Mouse (Mus musculus): ENCODE measurements at regions not wholly inside any gene's neighbourhood (a gene's known extent, or its start where the extent isn't known, plus 50 kb on each side); places are given as distances from the start of the nearest gene placed in this dataset.

GRCm38 (mm10) chr6:13305873-13306272, 81.1 kb upstream of the Vwde start:
- no peak for ATAC-seq (ENCODE audit: extremely low read depth, insufficient number of reproducible peaks, low FRiP score, low TSS enrichment)
- Histone ChIP-seq H3K9ac (no peak overlapping the region), H3K27me3 (replicated peaks) (no peaks in the 10 kb centered on the region), H3K4me1 (no peaks in the 10 kb centered on the region), H3K27ac (replicated peaks) (no peak overlapping the region), H3K36me3 (no peaks in the 10 kb centered on the region), H3K4me2 (no peak overlapping the region), H3K9me3 (no peaks in the 10 kb centered on the region), H3K4me3 (no peak overlapping the region)
- WGBS: 84% methylated on average over 5 of the region's 5 CpGs

GRCm38 (mm10) chr6:13298171-13298570, 73.4 kb upstream of the Vwde start:
- Histone ChIP-seq H3K4me3 (no peak overlapping the region), H3K4me1 (no peaks in the 10 kb centered on the region), H3K36me3 (no peaks in the 10 kb centered on the region), H3K4me2 (no peak overlapping the region), H3K27ac (replicated peaks) (no peak overlapping the region), H3K27me3 (replicated peaks) (no peaks in the 10 kb centered on the region), H3K9me3 (no peaks in the 10 kb centered on the region), H3K9ac (no peak overlapping the region)
- ATAC-seq (ENCODE audit: extremely low read depth, insufficient number of reproducible peaks, low FRiP score, low TSS enrichment): no peak
- 82% methylated on average over 3 of the region's 3 CpGs for WGBS

GRCm38 (mm10) chr6:13297110-13297509, 72.3 kb upstream of the Vwde start:
- H3K9ac ChIP-seq: no peak overlapping the region
- no peaks in the 10 kb centered on the region for H3K9me3 ChIP-seq
- H3K27ac ChIP-seq (replicated peaks): no peak overlapping the region
- no peaks in the 10 kb centered on the region for H3K4me1 ChIP-seq
- H3K4me2 ChIP-seq: no peak overlapping the region
- H3K36me3 ChIP-seq: no peaks in the 10 kb centered on the region
- WGBS: 68% methylated on average over 3 of the region's 3 CpGs
- no peak for ATAC-seq (ENCODE audit: extremely low read depth, insufficient number of reproducible peaks, low FRiP score, low TSS enrichment)
- no peak overlapping the region for H3K4me3 ChIP-seq
- no peaks in the 10 kb centered on the region for H3K27me3 ChIP-seq (replicated peaks)

GRCm38 (mm10) chr6:13296041-13296440, 71.3 kb upstream of the Vwde start:
- Histone ChIP-seq H3K9me3 (no peaks in the 10 kb centered on the region), H3K9ac (no peak overlapping the region), H3K27ac (replicated peaks) (no peak overlapping the region), H3K27me3 (replicated peaks) (no peaks in the 10 kb centered on the region), H3K4me1 (no peaks in the 10 kb centered on the region), H3K4me2 (no peak overlapping the region), H3K4me3 (no peak overlapping the region), H3K36me3 (no peaks in the 10 kb centered on the region)
- WGBS: 79% methylated on average over 2 of the region's 2 CpGs
- no peak for ATAC-seq (ENCODE audit: extremely low read depth, insufficient number of reproducible peaks, low FRiP score, low TSS enrichment)

GRCm38 (mm10) chr6:13294393-13294792, 69.6 kb upstream of the Vwde start:
- Histone ChIP-seq H3K9me3 (no peaks in the 10 kb centered on the region), H3K4me1 (no peaks in the 10 kb centered on the region), H3K27ac (replicated peaks) (no peak overlapping the region), H3K36me3 (no peaks in the 10 kb centered on the region), H3K27me3 (replicated peaks) (no peaks in the 10 kb centered on the region), H3K4me3 (no peak overlapping the region), H3K4me2 (no peak overlapping the region), H3K9ac (no peak overlapping the region)
- no peak for ATAC-seq (ENCODE audit: extremely low read depth, insufficient number of reproducible peaks, low FRiP score, low TSS enrichment)
- 63% methylated on average over 4 of the region's 4 CpGs for WGBS

GRCm38 (mm10) chr6:13288500-13288899, 63.7 kb upstream of the Vwde start:
- ATAC-seq (ENCODE audit: extremely low read depth, insufficient number of reproducible peaks, low FRiP score, low TSS enrichment): peak; percentile 46; the same call in 1 of the 2 replicates
- no peaks in the 10 kb centered on the region for H3K27me3 ChIP-seq (replicated peaks)
- 19% methylated on average over 1 of the region's 1 CpGs for WGBS
- peak overlapping the region; percentile 67 for H3K27ac ChIP-seq (replicated peaks)
- no peak overlapping the region for H3K9ac ChIP-seq
- no peak overlapping the region for H3K4me3 ChIP-seq
- no peak overlapping the region; the same call in 1 of the 2 replicates for H3K4me2 ChIP-seq
- H3K36me3 ChIP-seq: no peaks in the 10 kb centered on the region
- H3K4me1 ChIP-seq: peaks cover 17% of the 10 kb centered on the region
- no peaks in the 10 kb centered on the region for H3K9me3 ChIP-seq

- 58% methylated on average over 4 of the region's 4 CpGs for WGBS
- ATAC-seq (ENCODE audit: extremely low read depth, insufficient number of reproducible peaks, low FRiP score, low TSS enrichment): no peak
- Histone ChIP-seq H3K9me3 (no peaks in the 10 kb centered on the region), H3K27ac (replicated peaks) (peak overlapping the region; percentile 67), H3K27me3 (replicated peaks) (no peaks in the 10 kb centered on the region), H3K36me3 (no peaks in the 10 kb centered on the region), H3K4me3 (no peak overlapping the region), H3K4me2 (no peak overlapping the region), H3K9ac (no peak overlapping the region), H3K4me1 (peaks cover 17% of the 10 kb centered on the region)
Observed at GRCm38 (mm10) chr6:13287812-13288211, 63.0 kb upstream of the Vwde start.

- 0 out of 2 replicates have a peak overlapping the region, but pooled peaks have one; percentile 7 for H3K4me2 ChIP-seq
- H3K4me3 ChIP-seq: no peak overlapping the region
- H3K27ac ChIP-seq (replicated peaks): no peak overlapping the region
- H3K36me3 ChIP-seq: no peaks in the 10 kb centered on the region
- no peaks in the 10 kb centered on the region for H3K9me3 ChIP-seq
- WGBS: 44% methylated on average over 6 of the region's 6 CpGs
- H3K4me1 ChIP-seq: peaks cover 17% of the 10 kb centered on the region
- peak; percentile 19; the same call in 1 of the 2 replicates for ATAC-seq (ENCODE audit: extremely low read depth, insufficient number of reproducible peaks, low FRiP score, low TSS enrichment)
- H3K27me3 ChIP-seq (replicated peaks): no peaks in the 10 kb centered on the region
- H3K9ac ChIP-seq: no peak overlapping the region
Observed at GRCm38 (mm10) chr6:13286542-13287273, 61.9 kb upstream of the Vwde start.

- no peaks in the 10 kb centered on the region for H3K9me3 ChIP-seq
- H3K27ac ChIP-seq (replicated peaks): no peak overlapping the region
- no peak overlapping the region for H3K4me3 ChIP-seq
- H3K4me2 ChIP-seq: no peak overlapping the region
- no peak for ATAC-seq (ENCODE audit: extremely low read depth, insufficient number of reproducible peaks, low FRiP score, low TSS enrichment)
- H3K27me3 ChIP-seq (replicated peaks): no peaks in the 10 kb centered on the region
- no peak overlapping the region for H3K9ac ChIP-seq
- H3K36me3 ChIP-seq: no peaks in the 10 kb centered on the region
- 1% methylated on average over 3 of the region's 3 CpGs for WGBS
- H3K4me1 ChIP-seq: 0 out of 2 replicates have a peak, but pooled peaks cover 2% of the 10 kb centered on the region
Observed at GRCm38 (mm10) chr6:13280835-13281234, 56.1 kb upstream of the Vwde start.

All from heart, embryonic 13.5 days (tissue).